Mouse (Mus musculus): Measurements from ENCODE around the gene Skint9.
A peak's percentile ranks its signal among the peaks of the same experiment; 100 is the strongest.

The Skint9 gene

DNA sequence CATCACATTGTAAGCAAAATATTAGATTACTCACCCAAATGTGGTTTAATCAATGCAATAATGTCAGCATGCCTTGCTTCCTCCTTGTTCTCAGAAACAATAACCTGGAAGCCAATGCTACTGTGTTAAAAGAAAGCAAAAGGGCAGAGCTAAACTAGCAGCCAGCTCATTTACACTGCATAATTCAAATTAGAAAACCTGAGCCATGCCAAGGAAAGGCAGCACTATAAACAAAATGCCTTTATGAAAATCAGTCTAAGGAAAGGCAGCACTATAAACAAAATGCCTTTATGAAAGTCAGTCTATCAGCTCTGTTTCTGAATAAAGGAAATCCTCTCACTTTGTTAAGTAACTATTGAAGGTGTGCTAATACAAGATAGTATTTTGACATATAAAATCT lies at the start of gene Skint9:
Gene Skint9 (minus strand): TSS at position 101 of the 400 bp plus-strand sequence.
- DNase-seq (ENCODE audit: low read depth, low spot score) = no peak

DNA sequence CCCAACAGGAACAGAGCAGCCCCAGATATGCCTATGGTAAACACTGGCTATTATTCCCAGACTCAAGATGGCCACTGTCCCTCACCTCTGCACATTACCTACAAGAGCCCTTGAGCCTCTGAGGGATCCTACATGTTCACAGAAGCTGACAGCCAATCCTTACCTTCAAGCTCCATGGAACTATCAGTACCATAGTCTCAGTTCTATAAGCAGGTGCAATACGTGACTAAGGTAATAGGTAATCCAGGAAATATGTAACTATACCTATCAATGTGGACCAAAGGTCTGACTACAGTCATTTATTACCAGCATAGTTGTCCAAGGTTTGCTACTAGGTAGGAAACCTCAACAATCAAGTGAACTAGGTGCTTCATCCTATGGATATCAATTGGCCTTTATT lies 1.1 kb downstream of the Skint9 start:
- DNase-seq (ENCODE audit: low read depth, low spot score) = no peak

DNA sequence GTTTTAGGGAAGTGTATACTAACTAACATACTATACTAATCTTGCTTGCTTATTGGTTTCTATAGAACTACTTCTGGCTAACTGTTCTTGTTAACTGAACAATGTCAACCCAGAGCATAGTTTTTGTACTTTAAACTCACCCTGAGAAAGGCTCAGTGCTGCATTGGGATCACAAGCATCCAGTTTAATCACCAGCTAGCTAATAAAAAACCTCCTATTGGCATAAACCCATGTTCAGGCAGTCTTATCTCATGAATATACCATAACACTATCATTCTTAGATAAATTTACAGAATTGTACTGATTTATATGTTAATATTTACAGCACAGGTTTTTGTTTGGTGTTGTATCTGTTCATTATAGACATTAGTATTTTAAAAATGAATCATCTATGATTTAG lies 1.6 kb downstream of the Skint9 start:
- DNase-seq (ENCODE audit: low read depth, low spot score) = no peak

DNA sequence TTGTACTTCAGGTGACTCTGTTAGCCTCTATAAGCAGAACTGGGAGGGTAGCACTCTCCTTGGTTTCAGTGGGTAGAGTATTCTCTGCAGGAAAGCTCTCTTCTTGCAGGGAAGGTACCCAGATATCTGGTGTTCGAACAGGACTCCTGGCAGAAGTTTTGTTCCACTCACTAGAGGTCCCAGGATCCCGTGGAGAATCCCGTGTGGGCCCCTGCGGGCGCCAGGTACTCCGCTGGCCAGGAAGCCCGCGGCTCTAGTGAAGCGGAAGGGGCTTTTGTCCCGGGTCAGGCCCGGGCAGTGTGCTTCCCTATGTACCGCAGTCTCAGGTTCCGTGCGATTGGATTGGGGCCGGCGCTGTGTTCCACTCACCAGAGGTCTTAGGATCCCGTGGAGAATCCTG lies 84.7 kb downstream of the Skint9 start:
- DNase-seq (ENCODE audit: low read depth, low spot score) = peak; percentile 1
